Mouse (Mus musculus): ENCODE data around the gene Dcx. TPM values are rescaled to one million over a fixed set of nuclear protein-coding genes. Genes with fewer than 3 reads are reported as not detected.

Gene Dcx
- polyA plus RNA-seq, 1 experiment from 2014 or later = 15.4 TPM

Small RNA genes within 50 kb of the gene (microRNA-seq; reads per million reads assigned to microRNA genes)
- gene Gm47298 = not detected

Other genes starting within 250 kb of the Dcx start
- gene Capn6, start 105.9 kb downstream of the Dcx start, polyA plus RNA-seq (2016; fragmentation: Nextera tagmentation; extraction: Ambion mirVana) = 382 and 412 TPM in 2 replicates
- gene A730046J19Rik, start 220.4 kb upstream of the Dcx start, polyA plus RNA-seq (2016; fragmentation: Nextera tagmentation; extraction: Ambion mirVana) = not detected in 2 replicates

All from limb, embryonic 10.5 days (tissue).